8 mouse cellular contexts compared by ENCODE assay signal in the genomic region with DNA sequence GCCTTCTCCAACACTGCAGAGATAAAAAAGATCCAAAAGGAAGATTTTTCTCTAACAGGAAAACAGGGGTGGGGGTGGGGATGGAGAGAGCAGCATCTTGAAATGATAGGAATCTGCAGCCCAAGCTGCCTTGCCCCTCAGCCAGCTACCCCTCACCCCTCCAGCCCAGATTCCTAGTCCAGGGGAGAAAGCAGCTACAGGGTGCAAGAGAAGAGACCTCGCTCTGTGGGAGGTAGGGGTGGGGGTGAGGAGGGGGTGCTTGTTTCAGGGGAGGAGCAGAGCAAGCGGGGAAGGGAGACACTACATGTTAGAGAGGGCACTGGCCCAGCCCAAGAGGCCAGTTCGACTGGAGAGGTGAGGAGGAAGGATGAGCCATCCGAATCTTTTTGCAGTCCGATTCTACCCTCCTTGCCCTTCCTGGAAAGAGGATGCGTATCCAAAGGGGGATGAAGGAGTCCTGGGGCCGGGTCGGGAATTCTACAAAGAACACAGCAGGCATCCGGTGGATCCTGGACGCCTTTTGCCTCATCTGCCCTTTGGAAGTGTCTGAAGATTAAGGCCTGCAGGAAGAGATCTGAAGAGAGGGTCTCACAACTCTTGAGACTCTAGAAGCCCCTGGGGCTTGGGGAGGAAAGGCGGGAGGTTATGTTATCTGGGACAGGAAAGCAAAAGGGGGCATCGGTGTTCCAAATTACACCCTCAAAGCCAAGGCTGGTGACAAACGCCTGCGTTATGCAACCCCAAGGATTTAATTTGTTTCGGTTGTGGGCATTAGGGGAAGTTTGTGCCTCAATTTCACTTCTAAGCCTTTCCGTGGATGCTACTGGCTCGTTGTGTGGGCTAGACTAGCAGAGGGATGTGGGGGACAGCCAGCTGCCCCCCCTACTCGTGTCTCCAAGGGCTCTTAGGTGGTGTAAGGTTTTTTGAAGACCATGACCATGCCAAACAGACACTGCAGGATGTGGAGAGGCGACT. TPM values are rescaled to one million over a fixed set of nuclear protein-coding genes. Genes with fewer than 3 reads are reported as not detected.
DNase-seq lines count a peak whose midpoint lies in the region; ATAC-seq lines count a peak whose summit lies in the region.

No protein-coding gene starts in this region.

- ATAC-seq in hindbrain, embryonic 12.5 days (ENCODE audit: low FRiP score) = no peak
- ATAC-seq in hindbrain, embryonic 14.5 days (ENCODE audit: low FRiP score) = no peak
- ATAC-seq in embryonic facial prominence, embryonic 11.5 days (replicated peaks; ENCODE audit: insufficient number of reproducible peaks, low FRiP score, low TSS enrichment, low read depth) = no peak
- ATAC-seq in hindbrain, embryonic 15.5 days (ENCODE audit: low FRiP score, low read depth) = no peak
- no peak for ATAC-seq in midbrain, embryonic 12.5 days (ENCODE audit: low FRiP score, low read depth)

- DNase-seq in hindbrain, embryonic 14.5 days (ENCODE audit: low spot score) = no peak
- DNase-seq in embryonic facial prominence, embryonic 11.5 days (ENCODE audit: low spot score) = no peak
- DNase-seq in cerebellum, adult 8-10 months = no peak
- no peak for DNase-seq in gastrocnemius, postnatal 4 days (ENCODE audit: low spot score in 2 of 2)
- no peak for DNase-seq in left cerebral cortex, postnatal 36 days (ENCODE audit: low spot score in 2 of 2)

- no peak overlapping the region for H3K27ac ChIP-seq in hindbrain, embryonic 12.5 days
- H3K27ac ChIP-seq in hindbrain, embryonic 14.5 days = no peak overlapping the region
- H3K27ac ChIP-seq in embryonic facial prominence, embryonic 11.5 days (replicated peaks; ENCODE audit: low read depth, low read length) = no peak overlapping the region
- H3K27ac ChIP-seq in hindbrain, embryonic 15.5 days (replicated peaks) = no peak overlapping the region
- H3K27ac ChIP-seq in midbrain, embryonic 12.5 days (replicated peaks) = no peak overlapping the region

- H3K27me3 ChIP-seq in hindbrain, embryonic 12.5 days = peaks cover 70% of the 10 kb centered on the region
- H3K27me3 ChIP-seq in hindbrain, embryonic 14.5 days (ENCODE audit: control insufficient read depth, insufficient read depth, low read length) = peaks cover 70% of the 10 kb centered on the region
- peaks cover 42% of the 10 kb centered on the region for H3K27me3 ChIP-seq in embryonic facial prominence, embryonic 11.5 days (ENCODE audit: control insufficient read depth, insufficient read depth, low read length)
- peaks cover 54% of the 10 kb centered on the region for H3K27me3 ChIP-seq in hindbrain, embryonic 15.5 days
- H3K27me3 ChIP-seq in midbrain, embryonic 12.5 days = peaks cover 78% of the 10 kb centered on the region

- no peak overlapping the region for H3K9ac ChIP-seq in hindbrain, embryonic 12.5 days
- no peak overlapping the region for H3K9ac ChIP-seq in hindbrain, embryonic 14.5 days
- peak overlapping the region; percentile 9; the same call in 1 of the 2 replicates for H3K9ac ChIP-seq in embryonic facial prominence, embryonic 11.5 days (replicated peaks; ENCODE audit: low read length)
- no peak overlapping the region for H3K9ac ChIP-seq in hindbrain, embryonic 15.5 days
- no peak overlapping the region for H3K9ac ChIP-seq in midbrain, embryonic 12.5 days (replicated peaks)

- H3K4me3 ChIP-seq in hindbrain, embryonic 12.5 days = peak overlapping the region; percentile 57; the same call in 1 of the 2 replicates
- no peak overlapping the region for H3K4me3 ChIP-seq in hindbrain, embryonic 14.5 days (replicated peaks; ENCODE audit: low read length)
- H3K4me3 ChIP-seq in embryonic facial prominence, embryonic 11.5 days (ENCODE audit: low read depth, low read length) = peak overlapping the region; percentile 6; the same call in 1 of the 2 replicates
- H3K4me3 ChIP-seq in hindbrain, embryonic 15.5 days = peak overlapping the region; percentile 46; the same call in 1 of the 2 replicates
- H3K4me3 ChIP-seq in midbrain, embryonic 12.5 days = peak overlapping the region; percentile 56

- intact Hi-C loops in left cerebral cortex, postnatal 36 days (cut with DNase I) = loop anchor here (10.0 kb wide), 1 partner anchor 246 kb away; no protein-coding TSS in a partner anchor

- WGBS in hindbrain, embryonic 12.5 days = 10% methylated on average over 19 of the region's 19 CpGs
- 15% methylated on average over 19 of the region's 19 CpGs for WGBS in hindbrain, embryonic 14.5 days
- WGBS in embryonic facial prominence, embryonic 11.5 days = 4% methylated on average over 19 of the region's 19 CpGs
- 11% methylated on average over 19 of the region's 19 CpGs for WGBS in hindbrain, embryonic 15.5 days
- WGBS in midbrain, embryonic 12.5 days = 5% methylated on average over 19 of the region's 19 CpGs

- 0 out of 2 replicates have a peak overlapping the region, but pooled peaks have one; percentile 79 for H3K4me2 ChIP-seq in hindbrain, embryonic 12.5 days (replicated peaks)
- H3K4me2 ChIP-seq in hindbrain, embryonic 14.5 days (replicated peaks) = no peak overlapping the region
- peak overlapping the region; percentile 25 for H3K4me2 ChIP-seq in embryonic facial prominence, embryonic 11.5 days (ENCODE audit: low read depth, low read length)
- no peak overlapping the region; the same call in 1 of the 2 replicates for H3K4me2 ChIP-seq in hindbrain, embryonic 15.5 days
- H3K4me2 ChIP-seq in midbrain, embryonic 12.5 days (replicated peaks) = peak overlapping the region; percentile 77; the same call in 1 of the 2 replicates

- H3K9me3 ChIP-seq in hindbrain, embryonic 12.5 days (replicated peaks) = no peaks in the 10 kb centered on the region
- no peaks in the 10 kb centered on the region for H3K9me3 ChIP-seq in hindbrain, embryonic 14.5 days (ENCODE audit: control insufficient read depth, low read length)
- H3K9me3 ChIP-seq in embryonic facial prominence, embryonic 11.5 days (replicated peaks; ENCODE audit: control insufficient read depth, low read length) = no peaks in the 10 kb centered on the region
- H3K9me3 ChIP-seq in hindbrain, embryonic 15.5 days = no peaks in the 10 kb centered on the region
- H3K9me3 ChIP-seq in midbrain, embryonic 12.5 days = no peaks in the 10 kb centered on the region

- no peaks in the 10 kb centered on the region for H3K36me3 ChIP-seq in hindbrain, embryonic 12.5 days
- H3K36me3 ChIP-seq in hindbrain, embryonic 14.5 days (replicated peaks; ENCODE audit: control insufficient read depth, insufficient read depth) = no peaks in the 10 kb centered on the region
- H3K36me3 ChIP-seq in embryonic facial prominence, embryonic 11.5 days (replicated peaks; ENCODE audit: control insufficient read depth, insufficient read depth, low read depth, low read length) = no peaks in the 10 kb centered on the region
- H3K36me3 ChIP-seq in hindbrain, embryonic 15.5 days = no peaks in the 10 kb centered on the region
- H3K36me3 ChIP-seq in midbrain, embryonic 12.5 days = 0 out of 2 replicates have a peak, but pooled peaks cover 6% of the 10 kb centered on the region

- peaks cover 25% of the 10 kb centered on the region for H3K4me1 ChIP-seq in hindbrain, embryonic 12.5 days
- H3K4me1 ChIP-seq in hindbrain, embryonic 14.5 days (replicated peaks; ENCODE audit: control insufficient read depth, insufficient read depth, low read length) = peaks cover 10% of the 10 kb centered on the region; the same call in 1 of the 2 replicates
- peaks cover 23% of the 10 kb centered on the region for H3K4me1 ChIP-seq in embryonic facial prominence, embryonic 11.5 days (ENCODE audit: control insufficient read depth, insufficient read depth, low read length)
- peaks cover 20% of the 10 kb centered on the region for H3K4me1 ChIP-seq in hindbrain, embryonic 15.5 days (replicated peaks)
- H3K4me1 ChIP-seq in midbrain, embryonic 12.5 days = peaks cover 22% of the 10 kb centered on the region

RNA-seq across cellular contexts. Expression of a gene that starts 1.4 kb away (rescaled TPM):
- polyA plus RNA-seq in hindbrain, embryonic 12.5 days (2016; fragmentation: Nextera tagmentation; extraction: Ambion mirVana) = 1.1 and 1.9 TPM in 2 replicates
- 0.82 and 1.2 TPM in 2 replicates for polyA plus RNA-seq in hindbrain, embryonic 14.5 days (2014; fragmentation: Nextera tagmentation; extraction: Ambion mirVana)
- 0.87 and 1.5 TPM in 2 replicates for polyA plus RNA-seq in embryonic facial prominence, embryonic 11.5 days (2014; fragmentation: Nextera tagmentation; extraction: Ambion mirVana)
- 1.1 and 1.2 TPM in 2 replicates for polyA plus RNA-seq in hindbrain, embryonic 15.5 days (2015; fragmentation: Nextera tagmentation; extraction: Ambion mirVana)
- polyA plus RNA-seq in midbrain, embryonic 12.5 days (2016; fragmentation: Nextera tagmentation; extraction: Ambion mirVana) = 1.3 and 1.7 TPM in 2 replicates
- 1 to 10 TPM; 3.2 to 3.4 TPM for total RNA-seq in gastrocnemius, postnatal 4 days (2021)
- total RNA-seq in left cerebral cortex, postnatal 36 days (2021) = 1 to 10 TPM; 2.4 TPM

Comparison
In these comparisons a context has a peak if more than half of its experiments do, and no peak if none do; other contexts are left out.
1. H3K4me2 ChIP-seq: peak in hindbrain, embryonic 12.5 days (single experiment), embryonic facial prominence, embryonic 11.5 days (single experiment) and midbrain, embryonic 12.5 days (single experiment); none in hindbrain, embryonic 14.5 days (single experiment) and hindbrain, embryonic 15.5 days (single experiment).